Mouse (Mus musculus) liver, embryonic 14.5 days (tissue): ENCODE measurements around the gene Sun1.

ENCODE experiments used
- CTCF ChIP-seq: IDR thresholded peaks from 2 replicates; pipeline ENCODE4 v1.5.1; 2016; ENCODE audit warnings: antibody characterized with exemption, low read depth, control low read depth
- EP300 ChIP-seq: IDR thresholded peaks from 2 replicates; pipeline ENCODE4 v1.6.1; 2016; ENCODE audit warnings: antibody characterized with exemption, low read depth

DNA sequence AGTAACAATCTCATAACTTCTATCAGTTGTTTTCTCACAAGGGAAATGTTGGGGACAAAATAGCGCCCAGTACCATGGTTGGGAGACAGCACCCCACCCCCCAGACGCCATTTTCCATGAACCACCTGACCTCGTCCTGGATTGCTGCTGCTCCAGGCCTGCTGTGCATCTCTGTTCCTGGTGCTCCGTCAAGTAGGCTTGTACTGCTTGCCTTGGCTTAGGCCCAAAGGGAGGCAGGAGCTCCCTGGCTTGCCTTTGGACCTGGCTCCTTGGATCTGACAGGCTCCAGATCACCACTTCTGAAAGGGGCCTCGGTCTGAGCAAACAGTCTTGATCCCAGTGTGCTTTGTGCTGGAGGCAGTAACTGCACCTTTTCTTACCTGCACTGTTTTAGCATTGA, 59.4 kb downstream of the Sun1 start:
- TF ChIP-seq CTCF (no peak), EP300 (no peak)
